Mouse (Mus musculus): Measurements from ENCODE around the gene AC134908.4. TPM values are rescaled to one million over a fixed set of nuclear protein-coding genes. Genes with fewer than 3 reads are reported as not detected.

AC134908.4 gene
- polyA plus RNA-seq (2015; fragmentation: Nextera tagmentation; extraction: Ambion mirVana): 3.6 and 5.2 TPM in 2 replicates

GRCm38 (mm10) chr17:25795609-25796092 lies at the start of gene AC134908.4:
TSS of gene AC134908.4 (minus strand) at chr17:25795659.

DNA sequence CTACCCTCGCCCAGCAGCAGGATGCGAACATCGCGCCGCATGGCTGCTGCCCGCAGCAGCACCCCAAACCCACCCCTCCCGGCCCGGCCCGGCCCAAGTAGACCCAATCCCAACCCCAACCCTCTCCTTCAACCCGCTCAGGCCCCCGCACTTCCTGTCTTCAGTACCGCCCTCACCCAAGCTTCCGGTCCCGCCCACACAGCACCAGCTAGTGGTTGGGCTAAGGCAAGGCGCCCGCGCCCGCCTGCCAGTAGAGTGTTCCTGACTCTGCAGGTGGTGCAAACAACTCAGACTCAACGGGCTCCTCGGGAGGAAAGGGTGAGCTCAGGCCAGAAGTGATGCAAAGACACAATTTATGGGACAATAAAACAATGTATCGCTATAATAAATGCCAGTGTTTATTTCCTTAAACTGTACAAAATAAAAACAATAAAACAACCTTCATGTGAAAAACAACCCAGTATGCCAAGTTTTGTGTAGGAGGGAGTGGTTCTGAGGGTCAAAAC lies 49.0 kb upstream of the AC134908.4 start, which contains the start of gene Rhot2:
TSS of gene Rhot2 (minus strand) at position 456 of the 506 bp plus-strand sequence.

DNA sequence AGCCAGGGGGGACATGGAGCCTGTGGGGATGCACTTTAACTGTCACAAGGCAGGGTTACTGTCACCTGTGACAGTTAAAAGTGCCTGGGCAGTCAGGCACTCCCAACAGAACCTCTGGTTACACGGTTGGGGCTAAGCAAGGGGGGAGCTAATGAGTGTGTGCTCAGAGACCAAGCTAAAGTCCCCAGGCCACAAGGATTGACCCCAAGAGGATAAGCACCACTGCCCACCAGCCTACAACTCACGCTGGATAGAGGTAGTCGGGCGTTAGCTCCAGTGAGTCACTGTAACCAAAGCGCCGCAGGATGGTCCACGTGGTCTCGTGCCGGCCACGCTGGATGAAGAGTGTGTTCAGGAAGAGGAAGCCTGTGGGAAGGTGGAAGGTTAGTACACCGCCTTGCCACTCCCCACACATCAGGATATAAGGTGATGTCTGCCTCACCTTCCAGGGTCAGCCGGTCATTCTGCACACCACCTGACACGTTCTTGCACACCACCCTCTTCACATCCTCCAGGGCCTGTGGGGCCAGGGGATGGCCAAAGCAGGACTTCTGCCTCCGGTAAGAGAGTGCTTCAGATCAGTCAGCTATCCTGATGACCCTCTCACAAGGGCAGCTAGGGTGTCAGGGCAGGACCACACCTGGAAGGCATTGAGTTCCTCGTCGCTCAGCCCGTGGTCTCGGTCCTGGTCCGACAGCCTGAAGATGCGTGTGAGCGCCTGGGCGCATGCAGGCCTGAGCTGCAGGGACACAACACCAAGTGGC lies 45.8 kb upstream of the AC134908.4 start, which contains the start of gene Gm20683:
TSS of gene Gm20683 (minus strand) at position 647 of the 764 bp plus-strand sequence.

GRCm38 (mm10) chr17:25837076-25837410 lies 41.6 kb upstream of the AC134908.4 start, which contains the start of gene Rhbdl1:
TSS of gene Rhbdl1 (minus strand) at chr17:25837295.

GRCm38 (mm10) chr17:25833291-25833663 lies 37.8 kb upstream of the AC134908.4 start, which contains the start of gene Stub1:
TSS of gene Stub1 (minus strand) at chr17:25833404.

DNA sequence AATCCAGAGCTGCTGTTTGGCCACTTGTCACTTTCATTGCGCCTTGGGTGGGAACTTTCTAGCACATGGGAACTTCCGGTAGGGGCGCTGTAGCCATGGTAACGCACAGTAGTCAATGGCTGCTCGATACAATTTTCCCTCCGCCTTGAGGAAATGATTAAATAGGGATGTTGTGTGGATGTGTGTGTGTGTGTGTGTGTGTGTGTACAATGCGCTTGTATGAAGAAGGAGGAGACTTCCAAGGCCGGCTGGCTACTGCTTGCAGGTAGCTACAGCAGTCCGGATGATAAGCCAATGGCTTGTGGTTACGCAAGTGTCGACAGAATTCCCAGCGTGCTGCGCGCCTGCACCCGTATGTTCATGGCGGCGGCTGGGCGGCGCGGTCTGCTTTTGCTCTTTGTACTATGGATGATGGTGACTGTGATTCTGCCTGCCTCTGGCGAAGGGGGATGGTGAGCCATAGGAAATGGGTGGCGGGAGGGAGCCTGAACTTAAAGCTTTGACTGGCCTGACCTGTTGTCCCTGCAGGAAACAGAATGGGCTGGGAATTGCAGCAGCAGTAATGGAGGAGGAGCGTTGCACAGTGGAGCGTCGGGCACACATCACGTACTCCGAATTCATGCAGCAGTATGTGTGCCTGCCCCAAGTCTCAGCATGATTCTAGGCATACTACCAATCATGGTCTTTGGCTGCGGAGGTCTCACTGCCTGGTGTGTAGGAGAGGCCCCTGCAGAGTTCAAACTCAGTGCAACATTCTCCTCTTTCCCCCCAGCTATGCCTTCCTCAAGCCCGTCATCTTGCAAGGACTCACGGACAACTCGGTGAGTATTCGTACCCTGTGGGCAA lies 33.5 kb upstream of the AC134908.4 start, which contains the start of gene Jmjd8:
TSS of gene Jmjd8 (plus strand) at position 156 of the 846 bp plus-strand sequence.

GRCm38 (mm10) chr17:25823452-25823851 lies 28.0 kb upstream of the AC134908.4 start, which contains the start of gene Wdr24:
TSS of gene Wdr24 (plus strand) at chr17:25823627.

GRCm38 (mm10) chr17:25808789-25809605 lies 13.5 kb upstream of the AC134908.4 start, which contains the start of gene Fbxl16:
TSS of gene Fbxl16 (plus strand) at chr17:25809085.

DNA sequence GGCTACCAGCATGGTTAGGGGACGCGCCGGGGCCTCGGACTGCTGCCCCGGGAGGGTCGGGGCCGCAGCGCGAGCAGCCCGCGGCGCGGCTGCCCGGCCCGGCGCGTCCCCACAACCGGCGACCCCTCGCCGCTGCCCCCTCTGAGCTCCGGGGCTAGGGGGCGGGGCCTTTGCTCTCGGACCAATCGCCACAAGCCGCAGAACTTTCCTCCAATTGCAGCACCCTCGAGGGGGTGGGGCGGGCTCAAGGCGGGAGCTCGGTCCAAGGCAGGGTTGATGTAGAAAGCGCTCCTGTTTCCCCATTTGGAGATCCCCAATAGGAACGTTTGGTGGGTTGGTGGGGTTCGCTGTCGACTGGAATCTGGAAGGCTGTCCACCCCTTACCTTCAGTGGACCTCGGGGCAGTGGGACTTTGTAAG lies 1.5 kb upstream of the AC134908.4 start, which contains the start of gene Metrn:
TSS of gene Metrn (minus strand) at position 186 of the 419 bp plus-strand sequence.

DNA sequence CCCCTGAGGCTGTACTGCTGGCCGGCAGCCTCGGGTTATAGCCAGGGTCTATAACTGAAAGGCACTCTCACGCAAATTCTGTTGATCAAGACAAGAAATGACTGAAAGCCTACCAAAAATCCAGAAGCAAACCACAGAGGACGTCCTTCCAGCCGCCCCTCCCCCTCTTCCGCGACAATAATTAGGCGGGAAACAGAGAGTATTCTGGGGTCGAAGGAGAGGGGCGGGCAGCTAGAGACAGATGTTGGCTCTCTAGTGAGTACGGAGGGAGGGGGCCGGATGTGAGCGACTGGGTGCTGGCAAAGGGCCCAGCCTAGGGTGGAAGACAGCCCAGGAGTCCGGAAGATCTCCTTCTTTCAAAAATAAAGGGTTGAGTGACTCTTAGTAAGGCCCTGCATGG lies 2.8 kb downstream of the AC134908.4 start, which contains the start of gene Fam173a:
TSS of gene Fam173a (minus strand) at position 287 of the 400 bp plus-strand sequence.

DNA sequence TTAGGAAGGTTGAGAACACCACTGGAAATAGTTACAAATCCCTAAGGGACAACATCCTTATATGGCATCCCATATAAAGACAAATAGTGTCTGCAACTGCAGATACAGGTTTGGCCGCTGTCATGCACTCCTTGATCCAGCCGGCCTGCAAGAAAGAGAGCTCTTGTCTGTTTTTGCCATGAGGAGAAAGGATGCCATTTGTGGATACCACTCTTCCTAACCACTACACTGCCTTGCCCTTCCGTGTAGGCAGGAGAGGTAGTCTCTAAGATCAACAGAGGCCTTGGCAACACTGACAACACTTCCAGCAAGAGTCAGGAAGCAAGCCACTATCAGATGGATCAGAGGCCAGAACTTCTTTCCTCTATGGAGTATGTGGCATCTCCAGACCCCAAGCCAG lies 9.2 kb downstream of the AC134908.4 start, which contains the start of gene Ccdc78:
TSS of gene Ccdc78 (plus strand) at position 301 of the 400 bp plus-strand sequence.

DNA sequence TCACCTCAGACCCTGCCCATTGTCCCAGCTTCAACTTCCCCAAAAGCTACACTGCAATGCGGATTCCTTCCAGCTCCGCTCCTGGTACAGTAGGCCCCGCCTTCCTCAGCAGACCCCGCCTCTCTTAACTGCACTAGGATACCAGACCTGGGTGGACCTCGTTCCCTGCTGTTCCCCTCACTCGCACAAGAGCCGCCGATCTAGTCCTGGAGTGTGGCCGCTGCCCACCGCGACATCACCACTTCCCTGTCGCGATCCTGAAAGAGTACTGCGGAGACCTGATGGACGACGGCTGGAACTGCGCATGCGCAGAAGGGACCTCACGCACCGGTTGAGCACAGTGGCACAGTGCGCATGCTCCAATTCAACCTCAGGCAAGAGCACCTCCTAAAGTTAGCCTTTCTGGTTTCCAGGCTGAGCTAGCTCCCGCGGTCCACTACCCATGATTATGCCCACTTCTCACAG lies 10.1 kb downstream of the AC134908.4 start, which contains the start of gene Haghl:
TSS of gene Haghl (minus strand) at position 393 of the 465 bp plus-strand sequence.

GRCm38 (mm10) chr17:25773549-25774120 lies 21.8 kb downstream of the AC134908.4 start, which contains the start of gene Narfl:
TSS of gene Narfl (plus strand) at chr17:25773776.

GRCm38 (mm10) chr17:25754241-25754640 lies 41.2 kb downstream of the AC134908.4 start, which contains the start of gene Msln:
TSS of gene Msln (minus strand) at chr17:25754378.

Small RNA genes within 50 kb of the gene (microRNA-seq; reads per million reads assigned to microRNA genes)
- gene Gm25083: not detected
- not detected for gene Mir3082
- not detected for gene Mir6966

Other genes starting within 250 kb of the AC134908.4 start
- 41.4 and 42.9 TPM in 2 replicates for gene Sox8, start 225.0 kb downstream of the AC134908.4 start, polyA plus RNA-seq (2015; fragmentation: Nextera tagmentation; extraction: Ambion mirVana)
- gene Lmf1, start 216.6 kb downstream of the AC134908.4 start, polyA plus RNA-seq (2015; fragmentation: Nextera tagmentation; extraction: Ambion mirVana): 26.5 and 30.9 TPM in 2 replicates
- gene Gng13, start 78.5 kb downstream of the AC134908.4 start, polyA plus RNA-seq (2015; fragmentation: Nextera tagmentation; extraction: Ambion mirVana): 25.0 and 25.7 TPM in 2 replicates
- 3.3 and 3.6 TPM in 2 replicates for gene Chtf18, start 68.2 kb downstream of the AC134908.4 start, polyA plus RNA-seq (2015; fragmentation: Nextera tagmentation; extraction: Ambion mirVana)
- 28.2 and 33.0 TPM in 2 replicates for gene Rpusd1, start 68.0 kb downstream of the AC134908.4 start, polyA plus RNA-seq (2015; fragmentation: Nextera tagmentation; extraction: Ambion mirVana)
- gene Mslnl, start 59.6 kb downstream of the AC134908.4 start, polyA plus RNA-seq (2015; fragmentation: Nextera tagmentation; extraction: Ambion mirVana): not detected in 2 replicates
- 4.9 and 9.2 TPM in 2 replicates for gene Msln, start 41.3 kb downstream of the AC134908.4 start, polyA plus RNA-seq (2015; fragmentation: Nextera tagmentation; extraction: Ambion mirVana)
- 22.1 and 26.8 TPM in 2 replicates for gene Narfl, start 21.9 kb downstream of the AC134908.4 start, polyA plus RNA-seq (2015; fragmentation: Nextera tagmentation; extraction: Ambion mirVana)
- gene Haghl, start 10.0 kb downstream of the AC134908.4 start, polyA plus RNA-seq (2015; fragmentation: Nextera tagmentation; extraction: Ambion mirVana): 239 and 280 TPM in 2 replicates
- 0.57 and 0.65 TPM in 2 replicates for gene Ccdc78, start 9.1 kb downstream of the AC134908.4 start, polyA plus RNA-seq (2015; fragmentation: Nextera tagmentation; extraction: Ambion mirVana)
- 114 and 116 TPM in 2 replicates for gene Fam173a, start 2.8 kb downstream of the AC134908.4 start, polyA plus RNA-seq (2015; fragmentation: Nextera tagmentation; extraction: Ambion mirVana)
- 120 and 140 TPM in 2 replicates for gene Metrn, start 1.5 kb upstream of the AC134908.4 start, polyA plus RNA-seq (2015; fragmentation: Nextera tagmentation; extraction: Ambion mirVana)
- 55.3 and 58.9 TPM in 2 replicates for gene Fbxl16, start 13.4 kb upstream of the AC134908.4 start, polyA plus RNA-seq (2015; fragmentation: Nextera tagmentation; extraction: Ambion mirVana)
- 21.0 and 21.7 TPM in 2 replicates for gene Wdr24, start 28.0 kb upstream of the AC134908.4 start, polyA plus RNA-seq (2015; fragmentation: Nextera tagmentation; extraction: Ambion mirVana)
- 37.1 and 44.5 TPM in 2 replicates for gene Jmjd8, start 33.2 kb upstream of the AC134908.4 start, polyA plus RNA-seq (2015; fragmentation: Nextera tagmentation; extraction: Ambion mirVana)
- 354 and 408 TPM in 2 replicates for gene Stub1, start 37.7 kb upstream of the AC134908.4 start, polyA plus RNA-seq (2015; fragmentation: Nextera tagmentation; extraction: Ambion mirVana)
- gene Rhbdl1, start 41.6 kb upstream of the AC134908.4 start, polyA plus RNA-seq (2015; fragmentation: Nextera tagmentation; extraction: Ambion mirVana): 89.7 and 104 TPM in 2 replicates
- 13.1 and 18.9 TPM in 2 replicates for gene Gm20683, start 46.1 kb upstream of the AC134908.4 start, polyA plus RNA-seq (2015; fragmentation: Nextera tagmentation; extraction: Ambion mirVana)
- 13.5 and 19.5 TPM in 2 replicates for gene Rhot2, start 49.2 kb upstream of the AC134908.4 start, polyA plus RNA-seq (2015; fragmentation: Nextera tagmentation; extraction: Ambion mirVana)
- 9.4 and 12.7 TPM in 2 replicates for gene Wdr90, start 65.8 kb upstream of the AC134908.4 start, polyA plus RNA-seq (2015; fragmentation: Nextera tagmentation; extraction: Ambion mirVana)
- 64.6 and 66.2 TPM in 2 replicates for gene Mcrip2, start 73.1 kb upstream of the AC134908.4 start, polyA plus RNA-seq (2015; fragmentation: Nextera tagmentation; extraction: Ambion mirVana)
- gene Mettl26, start 79.4 kb upstream of the AC134908.4 start, polyA plus RNA-seq (2015; fragmentation: Nextera tagmentation; extraction: Ambion mirVana): 81.0 and 83.3 TPM in 2 replicates
- 0.27 and 0.46 TPM in 2 replicates for gene Wfikkn1, start 85.2 kb upstream of the AC134908.4 start, polyA plus RNA-seq (2015; fragmentation: Nextera tagmentation; extraction: Ambion mirVana)
- gene Rab40c, start 124.1 kb upstream of the AC134908.4 start, polyA plus RNA-seq (2015; fragmentation: Nextera tagmentation; extraction: Ambion mirVana): 37.8 and 40.6 TPM in 2 replicates
- gene Pigq, start 149.3 kb upstream of the AC134908.4 start, polyA plus RNA-seq (2015; fragmentation: Nextera tagmentation; extraction: Ambion mirVana): 60.7 and 77.8 TPM in 2 replicates
- gene Nhlrc4, start 149.3 kb upstream of the AC134908.4 start, polyA plus RNA-seq (2015; fragmentation: Nextera tagmentation; extraction: Ambion mirVana): not detected in 2 replicates
- 0.19 TPM in 1 of 2 replicates, not detected in the other for gene A930017K11Rik, start 156.9 kb upstream of the AC134908.4 start, polyA plus RNA-seq (2015; fragmentation: Nextera tagmentation; extraction: Ambion mirVana)
- gene Capn15, start 190.1 kb upstream of the AC134908.4 start, polyA plus RNA-seq (2015; fragmentation: Nextera tagmentation; extraction: Ambion mirVana): 14.2 and 17.7 TPM in 2 replicates